Mouse (Mus musculus) megakaryocyte, embryonic 14.5 days (primary cell): Measurements from ENCODE around the gene Setd7.

Experiments used
- FLI1 ChIP-seq: IDR thresholded peaks from 2 replicates; pipeline ENCODE4 v1.6.1; 2012; ENCODE audit warnings: low read length, inconsistent platforms, mixed read lengths
- GATA1 ChIP-seq: IDR thresholded peaks from 3 replicates; pipeline ENCODE4 v1.6.1; 2012; ENCODE audit warnings: mixed read lengths, low read length, inconsistent platforms, borderline replicate concordance

DNA sequence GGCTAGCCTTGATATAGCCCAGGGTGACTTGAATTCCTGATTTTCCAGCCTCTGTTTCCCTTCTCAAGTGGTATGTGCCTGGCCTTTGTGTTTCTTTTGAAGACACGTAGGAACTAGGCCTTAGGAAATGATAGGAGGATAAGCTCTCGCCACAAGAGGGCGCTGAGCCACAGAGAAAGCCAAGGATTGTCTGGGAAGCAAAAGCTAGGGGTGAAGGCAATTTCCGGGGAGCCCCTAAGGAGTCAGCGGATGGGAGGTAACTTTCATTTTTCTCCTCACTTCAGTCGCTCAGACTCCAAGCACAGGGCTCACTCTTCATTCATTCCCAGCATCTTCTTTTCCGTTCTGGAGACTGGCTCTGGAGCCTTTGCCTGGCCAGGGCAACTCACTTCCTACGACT is 49.8 kb downstream of the Setd7 start:
- no peak for TF ChIP-seq GATA1
- no peak for TF ChIP-seq FLI1
